Mouse (Mus musculus): ENCODE measurements around the gene Snph. TPM values are rescaled to one million over a fixed set of nuclear protein-coding genes. Genes with fewer than 3 reads are reported as not detected.

Snph gene
- polyA plus RNA-seq (2015; fragmentation: Nextera tagmentation; extraction: Ambion mirVana) = 0.60 and 0.62 TPM in 2 replicates

GRCm38 (mm10) chr2:151632159-151632814 is at the start of gene Snph:
Gene Snph (minus strand): TSS chr2:151632593.
- Histone ChIP-seq H3K9ac (peak within 1 kb of the TSS; percentile 75), H3K27ac (no peak within 1 kb of the TSS), H3K4me3 (peak within 1 kb of the TSS; percentile 66), H3K36me3 (no peaks in the 10 kb centered on the region), H3K9me3 (no peaks in the 10 kb centered on the region), H3K27me3 (peaks cover 54% of the 10 kb centered on the region), H3K4me1 (peaks cover 14% of the 10 kb centered on the region), H3K4me2 (peak within 1 kb of the TSS; percentile 100)
- 0% methylated on average over 47 of the region's 47 CpGs for WGBS
- peak; percentile 29; the same call in 1 of the 2 replicates for ATAC-seq (ENCODE audit: insufficient number of reproducible peaks, insufficient read depth, low FRiP score, low TSS enrichment, low read depth)

- Histone ChIP-seq H3K9me3 (no peaks in the 10 kb centered on the region), H3K4me1 (no peaks in the 10 kb centered on the region), H3K36me3 (no peaks in the 10 kb centered on the region), H3K4me2 (no peak overlapping the region), H3K27ac (no peak overlapping the region), H3K9ac (no peak overlapping the region), H3K4me3 (no peak overlapping the region), H3K27me3 (peaks cover 1% of the 10 kb centered on the region; the same call in 1 of the 2 replicates)
- ATAC-seq (ENCODE audit: insufficient number of reproducible peaks, insufficient read depth, low FRiP score, low TSS enrichment, low read depth) = no peak
- WGBS = 70% methylated on average over 2 of the region's 2 CpGs
These were observed 43.8 kb upstream of the Snph start for GRCm38 (mm10) chr2:151676234-151676633.

GRCm38 (mm10) chr2:151670968-151671329 is 38.6 kb upstream of the Snph start:
- ATAC-seq (ENCODE audit: insufficient number of reproducible peaks, insufficient read depth, low FRiP score, low TSS enrichment, low read depth) = 0 out of 2 replicates have a peak, but pooled peaks have one; percentile 15
- Histone ChIP-seq H3K4me1 (no peaks in the 10 kb centered on the region), H3K27me3 (peaks cover 19% of the 10 kb centered on the region), H3K9me3 (no peaks in the 10 kb centered on the region), H3K4me2 (no peak overlapping the region), H3K4me3 (no peak overlapping the region), H3K36me3 (no peaks in the 10 kb centered on the region), H3K9ac (no peak overlapping the region), H3K27ac (no peak overlapping the region)
- 48% methylated on average over 1 of the region's 1 CpGs for WGBS

GRCm38 (mm10) chr2:151670026-151670967 is 37.9 kb upstream of the Snph start:
- Histone ChIP-seq H3K36me3 (no peaks in the 10 kb centered on the region), H3K4me3 (no peak overlapping the region), H3K4me2 (no peak overlapping the region), H3K4me1 (no peaks in the 10 kb centered on the region), H3K27ac (no peak overlapping the region), H3K27me3 (peaks cover 19% of the 10 kb centered on the region), H3K9me3 (no peaks in the 10 kb centered on the region), H3K9ac (no peak overlapping the region)
- WGBS = 37% methylated on average over 48 of the region's 48 CpGs
- ATAC-seq (ENCODE audit: insufficient number of reproducible peaks, insufficient read depth, low FRiP score, low TSS enrichment, low read depth) = peak; percentile 56; the same call in 1 of the 2 replicates

- 67% methylated on average over 3 of the region's 3 CpGs for WGBS
- Histone ChIP-seq H3K4me1 (no peaks in the 10 kb centered on the region), H3K27me3 (peaks cover 19% of the 10 kb centered on the region), H3K4me2 (no peak within 1 kb of the TSS), H3K27ac (no peak within 1 kb of the TSS), H3K36me3 (no peaks in the 10 kb centered on the region), H3K9ac (no peak within 1 kb of the TSS), H3K4me3 (no peak within 1 kb of the TSS), H3K9me3 (no peaks in the 10 kb centered on the region)
- no peak for ATAC-seq (ENCODE audit: insufficient number of reproducible peaks, insufficient read depth, low FRiP score, low TSS enrichment, low read depth)
These were observed 36.0 kb upstream of the Snph start, which contains the start of gene Rad21l for GRCm38 (mm10) chr2:151668433-151668832. Gene Rad21l (minus strand): TSS chr2:151668533.

- H3K36me3 ChIP-seq = no peaks in the 10 kb centered on the region
- no peaks in the 10 kb centered on the region for H3K9me3 ChIP-seq
- H3K9ac ChIP-seq = no peak overlapping the region
- H3K4me2 ChIP-seq = no peak overlapping the region
- WGBS = 62% methylated on average over 1 of the region's 1 CpGs
- no peaks in the 10 kb centered on the region for H3K27me3 ChIP-seq
- ATAC-seq (ENCODE audit: insufficient number of reproducible peaks, insufficient read depth, low FRiP score, low TSS enrichment, low read depth) = no peak
- no peak overlapping the region for H3K4me3 ChIP-seq
- no peak overlapping the region for H3K27ac ChIP-seq
- no peaks in the 10 kb centered on the region for H3K4me1 ChIP-seq
These were observed 19.7 kb upstream of the Snph start for GRCm38 (mm10) chr2:151652053-151652452.

- no peak overlapping the region for H3K4me2 ChIP-seq
- H3K36me3 ChIP-seq = no peaks in the 10 kb centered on the region
- no peak overlapping the region for H3K27ac ChIP-seq
- peaks cover 14% of the 10 kb centered on the region for H3K4me1 ChIP-seq
- 51% methylated on average over 2 of the region's 2 CpGs for WGBS
- no peak overlapping the region for H3K9ac ChIP-seq
- H3K9me3 ChIP-seq = no peaks in the 10 kb centered on the region
- peaks cover 33% of the 10 kb centered on the region for H3K27me3 ChIP-seq
- H3K4me3 ChIP-seq = no peak overlapping the region
- no peak for ATAC-seq (ENCODE audit: insufficient number of reproducible peaks, insufficient read depth, low FRiP score, low TSS enrichment, low read depth)
These were observed 3.6 kb upstream of the Snph start for GRCm38 (mm10) chr2:151636015-151636402.

GRCm38 (mm10) chr2:151635362-151636014 is 3.1 kb upstream of the Snph start:
- no peak overlapping the region for H3K27ac ChIP-seq
- no peak for ATAC-seq (ENCODE audit: insufficient number of reproducible peaks, insufficient read depth, low FRiP score, low TSS enrichment, low read depth)
- WGBS = 56% methylated on average over 9 of the region's 9 CpGs

GRCm38 (mm10) chr2:151634903-151635302 is 2.5 kb upstream of the Snph start:
- Histone ChIP-seq H3K36me3 (no peaks in the 10 kb centered on the region), H3K27ac (no peak overlapping the region), H3K9ac (no peak overlapping the region), H3K4me1 (peaks cover 14% of the 10 kb centered on the region), H3K4me2 (no peak overlapping the region), H3K4me3 (no peak overlapping the region), H3K27me3 (peaks cover 44% of the 10 kb centered on the region), H3K9me3 (no peaks in the 10 kb centered on the region)
- WGBS = 26% methylated on average over 2 of the region's 2 CpGs
- no peak for ATAC-seq (ENCODE audit: insufficient number of reproducible peaks, insufficient read depth, low FRiP score, low TSS enrichment, low read depth)

More at GRCm38 (mm10) chr2:151635362-151636014, 3.1 kb upstream of the Snph start:
- no peak overlapping the region for H3K4me3 ChIP-seq
- H3K4me2 ChIP-seq = no peak overlapping the region
- H3K27me3 ChIP-seq = peaks cover 38% of the 10 kb centered on the region
- H3K4me1 ChIP-seq = peaks cover 14% of the 10 kb centered on the region
- no peak overlapping the region for H3K9ac ChIP-seq
- no peaks in the 10 kb centered on the region for H3K9me3 ChIP-seq
- H3K36me3 ChIP-seq = no peaks in the 10 kb centered on the region

GRCm38 (mm10) chr2:151632982-151633381 is 589 bp upstream of the Snph start:
- H3K4me3 ChIP-seq = no peak overlapping the region
- H3K9me3 ChIP-seq = no peaks in the 10 kb centered on the region
- 38% methylated on average over 5 of the region's 5 CpGs for WGBS
- no peak overlapping the region for H3K27ac ChIP-seq
- no peak overlapping the region for H3K9ac ChIP-seq
- peaks cover 54% of the 10 kb centered on the region for H3K27me3 ChIP-seq
- no peak for ATAC-seq (ENCODE audit: insufficient number of reproducible peaks, insufficient read depth, low FRiP score, low TSS enrichment, low read depth)
- H3K4me1 ChIP-seq = peaks cover 14% of the 10 kb centered on the region
- no peaks in the 10 kb centered on the region for H3K36me3 ChIP-seq
- no peak overlapping the region for H3K4me2 ChIP-seq

GRCm38 (mm10) chr2:151631406-151632158 is 811 bp downstream of the Snph start:
- Histone ChIP-seq H3K4me3 (peak overlapping the region; percentile 66), H3K27me3 (peaks cover 54% of the 10 kb centered on the region), H3K4me1 (peaks cover 14% of the 10 kb centered on the region), H3K9me3 (no peaks in the 10 kb centered on the region), H3K4me2 (peak overlapping the region; percentile 100), H3K36me3 (no peaks in the 10 kb centered on the region), H3K9ac (peak overlapping the region; percentile 75), H3K27ac (no peak overlapping the region)
- no peak for ATAC-seq (ENCODE audit: insufficient number of reproducible peaks, insufficient read depth, low FRiP score, low TSS enrichment, low read depth)
- WGBS = 2% methylated on average over 22 of the region's 22 CpGs
